Comparison of ENCODE assay signal across 21 mouse cellular contexts in genomic region chr15:96297623-96298188, GRCm38 (mm10). TPM values are rescaled to one million over a fixed set of nuclear protein-coding genes. Genes with fewer than 3 reads are reported as not detected.
A peak's percentile ranks its signal among the peaks of the same experiment; 100 is the strongest.
DNase-seq lines count a peak whose midpoint lies in the region; ATAC-seq and TF ChIP-seq lines count a peak whose summit lies in the region.
"Had no signal": no experiment of that assay in that cellular context is flagged by ENCODE, and none has a peak within 500 bp of the region (broad histone marks: within the 10 kb centered on the region; RNA-seq: fewer than 3 reads in every experiment).

No protein-coding gene starts in this region.

- H3K4me2 ChIP-seq in liver, embryonic 14.5 days (ENCODE audit: low read depth): no peak overlapping the region
- no peak overlapping the region for H3K4me2 ChIP-seq in liver, embryonic 12.5 days
- H3K4me2 ChIP-seq in myocyte (ENCODE audit: low read depth): peak overlapping the region; percentile 33
- no peak overlapping the region for H3K4me2 ChIP-seq in midbrain, embryonic 16.5 days (ENCODE audit: low read length)
- H3K4me2 ChIP-seq in forebrain, embryonic 13.5 days: no peak overlapping the region
- H3K4me2 ChIP-seq: embryonic facial prominence, embryonic 12.5 days; heart, embryonic 12.5 days; hindbrain, embryonic 14.5 days; liver, embryonic 13.5 days; midbrain, embryonic 15.5 days; neural tube, embryonic 15.5 days had no signal

- 0 out of 2 replicates have a peak, but pooled peaks have one; percentile 14 for ATAC-seq in liver, embryonic 14.5 days (ENCODE audit: insufficient read depth)
- no peak for ATAC-seq in liver, embryonic 12.5 days
- ATAC-seq in midbrain, embryonic 16.5 days: no peak
- no peak for ATAC-seq in forebrain, embryonic 13.5 days
- ATAC-seq: midbrain, embryonic 15.5 days had no signal

- H3K79me2 ChIP-seq in myocyte (ENCODE audit: control insufficient read depth, insufficient read depth): peaks cover 91% of the 10 kb centered on the region

- no peak overlapping the region for H3K9ac ChIP-seq in liver, embryonic 14.5 days (replicated peaks)
- no peak overlapping the region for H3K9ac ChIP-seq in liver, embryonic 12.5 days
- no peak overlapping the region for H3K9ac ChIP-seq in midbrain, embryonic 16.5 days (ENCODE audit: low read depth, low read length)
- no peak overlapping the region for H3K9ac ChIP-seq in forebrain, embryonic 13.5 days
- H3K9ac ChIP-seq: embryonic facial prominence, embryonic 12.5 days; heart, embryonic 12.5 days; hindbrain, embryonic 14.5 days; liver, embryonic 13.5 days; midbrain, embryonic 15.5 days; neural tube, embryonic 15.5 days had no signal

- peaks cover 10 to 14% of the 10 kb centered on the region in 2 experiments for H3K4me1 ChIP-seq in liver, embryonic 14.5 days (replicated peaks; ENCODE audit: control insufficient read depth in 2 of 2, insufficient read depth in 2 of 2, low read length in 1 of 2)
- H3K4me1 ChIP-seq in liver, embryonic 12.5 days: peaks cover 42% of the 10 kb centered on the region
- peaks cover 4% of the 10 kb centered on the region for H3K4me1 ChIP-seq in midbrain, embryonic 16.5 days (ENCODE audit: control insufficient read depth, insufficient read depth, low read length)
- peaks cover 20% of the 10 kb centered on the region for H3K4me1 ChIP-seq in forebrain, embryonic 13.5 days
- H3K4me1 ChIP-seq: embryonic facial prominence, embryonic 12.5 days had no signal

- TF ChIP-seq POLR2A in myocyte (IDR thresholded peaks at IDR 0.05; ENCODE audit: insufficient read length, low read depth): peak; percentile 3

- no peak for TF ChIP-seq EP300 in liver, embryonic 14.5 days (IDR thresholded peaks at IDR 0.05; ENCODE audit: low read depth)

- 82% methylated on average over 9 of the region's 9 CpGs for WGBS in liver, embryonic 14.5 days (ENCODE audit: insufficient replicate concordance)
- 90% methylated on average over 9 of the region's 9 CpGs for WGBS in liver, embryonic 12.5 days (ENCODE audit: insufficient replicate concordance)
- WGBS in midbrain, embryonic 16.5 days: 94% methylated on average over 9 of the region's 9 CpGs
- 97% methylated on average over 9 of the region's 9 CpGs for WGBS in forebrain, embryonic 13.5 days

- H3K4me3 ChIP-seq in liver, embryonic 14.5 days (ENCODE audit: insufficient read depth in 1 of 2, low read depth in 2 of 2, low read length in 2 of 2): no peak overlapping the region
- no peak overlapping the region for H3K4me3 ChIP-seq in liver, embryonic 12.5 days
- no peak overlapping the region for H3K4me3 ChIP-seq in myocyte
- no peak overlapping the region for H3K4me3 ChIP-seq in midbrain, embryonic 16.5 days (ENCODE audit: low read depth, low read length)
- no peak overlapping the region for H3K4me3 ChIP-seq in forebrain, embryonic 13.5 days
- H3K4me3 ChIP-seq: embryonic facial prominence, embryonic 12.5 days; heart, embryonic 12.5 days; liver, embryonic 13.5 days; midbrain, embryonic 15.5 days; neural tube, embryonic 15.5 days had no signal

- TF ChIP-seq CTCF in liver, embryonic 14.5 days (IDR thresholded peaks at IDR 0.05; ENCODE audit: low read depth): no peak

- no peak overlapping the region for H3ac ChIP-seq in myocyte (ENCODE audit: control insufficient read depth, insufficient read length)

- no peaks in the 10 kb centered on the region for H3K27me3 ChIP-seq in liver, embryonic 14.5 days (ENCODE audit: control insufficient read depth, insufficient read depth, low read length)
- H3K27me3 ChIP-seq in liver, embryonic 12.5 days (replicated peaks): no peaks in the 10 kb centered on the region
- H3K27me3 ChIP-seq in myocyte (ENCODE audit: control insufficient read depth, insufficient read depth, insufficient read length): no peaks in the 10 kb centered on the region
- no peaks in the 10 kb centered on the region for H3K27me3 ChIP-seq in midbrain, embryonic 16.5 days (ENCODE audit: control insufficient read depth, insufficient read depth, low read depth, low read length)
- no peaks in the 10 kb centered on the region for H3K27me3 ChIP-seq in forebrain, embryonic 13.5 days
- H3K27me3 ChIP-seq: embryonic facial prominence, embryonic 12.5 days; heart, embryonic 12.5 days; liver, embryonic 13.5 days; midbrain, embryonic 15.5 days; neural tube, embryonic 15.5 days had no signal

- no peaks in the 10 kb centered on the region for H3K9me3 ChIP-seq in liver, embryonic 14.5 days (ENCODE audit: control insufficient read depth, low read length)
- no peaks in the 10 kb centered on the region for H3K9me3 ChIP-seq in liver, embryonic 12.5 days (replicated peaks)
- H3K9me3 ChIP-seq in midbrain, embryonic 16.5 days (replicated peaks; ENCODE audit: control insufficient read depth, low read length, poor library complexity, severe bottlenecking): no peaks in the 10 kb centered on the region
- H3K9me3 ChIP-seq in forebrain, embryonic 13.5 days (replicated peaks): no peaks in the 10 kb centered on the region
- H3K9me3 ChIP-seq: embryonic facial prominence, embryonic 12.5 days; heart, embryonic 12.5 days; liver, embryonic 13.5 days; midbrain, embryonic 15.5 days; neural tube, embryonic 15.5 days had no signal

- H3K36me3 ChIP-seq in liver, embryonic 14.5 days (replicated peaks; ENCODE audit: control insufficient read depth, insufficient read depth, low read depth): peaks cover 12% of the 10 kb centered on the region
- H3K36me3 ChIP-seq in liver, embryonic 12.5 days: peaks cover 61% of the 10 kb centered on the region
- peaks cover 5% of the 10 kb centered on the region for H3K36me3 ChIP-seq in myocyte (ENCODE audit: control insufficient read depth, insufficient read depth)
- no peaks in the 10 kb centered on the region for H3K36me3 ChIP-seq in midbrain, embryonic 16.5 days (ENCODE audit: control insufficient read depth, insufficient read depth, low read length)
- H3K36me3 ChIP-seq in forebrain, embryonic 13.5 days (ENCODE audit: poor library complexity, severe bottlenecking): peaks cover 11% of the 10 kb centered on the region
- H3K36me3 ChIP-seq: midbrain, embryonic 15.5 days had no signal

- no peak for DNase-seq in liver, embryonic 14.5 days (ENCODE audit: low read depth in 3 of 3, low spot score in 3 of 3)
- peak; percentile 85 for DNase-seq in T-cell, adult 2 months (ENCODE audit: low spot score)
- peak; percentile 70 for DNase-seq in thymus, postnatal 25 days
- DNase-seq in cerebellum, postnatal 36 days: no peak
- DNase-seq: cerebellum, postnatal 25 days; gastrocnemius, postnatal 36 days; kidney, adult 11 months; kidney, postnatal 14 days; liver, embryonic 13.5 days; retina, postnatal 1 day; spleen, adult 18-20 months had no signal

- H3K27ac ChIP-seq in liver, embryonic 14.5 days: no peak overlapping the region
- no peak overlapping the region for H3K27ac ChIP-seq in liver, embryonic 12.5 days
- H3K27ac ChIP-seq in midbrain, embryonic 16.5 days (ENCODE audit: low read length): no peak overlapping the region
- H3K27ac ChIP-seq in forebrain, embryonic 13.5 days: no peak overlapping the region; the same call in 1 of the 2 replicates
- H3K27ac ChIP-seq: embryonic facial prominence, embryonic 12.5 days; hindbrain, embryonic 14.5 days; liver, embryonic 13.5 days; macrophage; midbrain, embryonic 15.5 days; neural tube, embryonic 15.5 days had no signal

TF ChIP-seq in myocyte, 11 proteins besides CTCF, POLR2A, EP300 and RAD21:
- TF ChIP-seq POLR2AphosphoS2 (IDR thresholded peaks at IDR 0.05; ENCODE audit: insufficient read length, low read depth) (peak; percentile 38), SRF (IDR thresholded peaks at IDR 0.05; ENCODE audit: control insufficient read depth, insufficient read length, low read depth) (no peak)
TF ChIP-seq in myocyte: peak in this region for 1.

RNA-seq across cellular contexts. Expression of gene Arid2, which starts 10.4 kb away (rescaled TPM):
- polyA plus RNA-seq in liver, embryonic 14.5 days (2012; rRNA removed): 7.9 and 8.5 TPM in 2 replicates
- polyA plus RNA-seq in liver, embryonic 14.5 days (2014; fragmentation: Nextera tagmentation; extraction: Ambion mirVana): 8.1 and 10.2 TPM in 2 replicates
- 14.1 and 14.5 TPM in 2 replicates for polyA plus RNA-seq in liver, embryonic 12.5 days (2016; fragmentation: Nextera tagmentation; extraction: Ambion mirVana)
- polyA plus RNA-seq in myocyte (2012; fragmentation: generic; extraction: Trizol): 9.3 TPM
- 17.8 and 21.2 TPM in 2 replicates for polyA plus RNA-seq in midbrain, embryonic 16.5 days (2015; fragmentation: Nextera tagmentation; extraction: Ambion mirVana)
- polyA plus RNA-seq in forebrain, embryonic 13.5 days (2015; fragmentation: Nextera tagmentation; extraction: Ambion mirVana): 28.9 and 32.4 TPM in 2 replicates

Comparison
In these comparisons a context has a peak if more than half of its experiments do, and no peak if none do; other contexts are left out.
1. DNase-seq: peak in T-cell, adult 2 months (single experiment) and thymus, postnatal 25 days (single experiment); none in liver, embryonic 14.5 days (0 of 3) and cerebellum, postnatal 36 days (0 of 2).